Mouse (Mus musculus): ENCODE measurements around the gene Rasl11b. TPM values are rescaled to one million over a fixed set of nuclear protein-coding genes. Genes with fewer than 3 reads are reported as not detected.

Rasl11b gene
- 2.4 TPM for polyA plus RNA-seq (2012; fragmentation: generic; extraction: Trizol)

DNA sequence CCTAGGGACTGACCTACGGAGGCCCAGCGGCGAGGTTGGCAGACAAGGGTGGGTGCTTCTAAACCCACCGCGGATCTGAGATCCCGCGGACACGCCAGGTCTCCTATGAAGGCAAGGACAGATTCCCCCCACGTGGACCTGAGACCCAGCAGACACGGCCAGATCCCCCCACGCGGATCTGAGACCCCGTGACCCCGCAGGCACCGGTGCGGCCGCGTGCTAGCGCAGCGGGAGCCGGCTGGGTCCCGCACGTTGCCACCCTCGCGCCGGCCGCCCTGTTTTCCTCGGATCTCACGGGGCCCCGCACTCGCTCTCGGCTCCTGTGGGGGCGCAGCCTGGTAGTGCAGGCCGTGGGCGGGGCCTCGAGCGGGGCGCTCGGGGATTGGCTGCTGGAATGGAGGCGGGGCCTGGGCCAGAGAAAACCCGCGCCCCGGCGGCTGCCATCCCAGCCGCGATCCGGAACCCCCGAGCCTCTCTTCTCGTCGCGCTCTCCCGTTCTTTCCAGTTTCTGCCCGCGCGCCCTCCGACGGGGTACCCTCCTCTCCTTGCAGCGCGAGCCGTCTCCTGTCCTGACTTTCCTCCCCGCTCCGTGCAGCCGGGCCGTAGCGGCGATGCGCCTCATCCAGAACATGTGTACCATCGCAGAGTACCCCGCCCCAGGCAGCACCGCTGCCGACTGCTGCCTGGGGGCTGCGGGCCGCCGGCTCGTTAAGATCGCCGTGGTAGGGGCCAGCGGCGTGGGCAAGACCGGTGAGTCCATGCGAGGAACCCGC is at the start of gene Rasl11b:
Rasl11b (plus strand) TSS at position 446 of the 773 bp plus-strand sequence.
- Histone ChIP-seq H3K4me2 (ENCODE audit: low read depth) (peak within 1 kb of the TSS; percentile 87), H3K36me3 (ENCODE audit: control insufficient read depth, insufficient read depth) (no peaks in the 10 kb centered on the region), H3K27me3 (ENCODE audit: control insufficient read depth, insufficient read depth, insufficient read length) (no peaks in the 10 kb centered on the region), H3ac (ENCODE audit: control insufficient read depth, insufficient read length) (peak within 1 kb of the TSS; percentile 10), H3K79me2 (ENCODE audit: control insufficient read depth, insufficient read depth) (no peaks in the 10 kb centered on the region), H3K4me3 (peak within 1 kb of the TSS; percentile 28)
- TF ChIP-seq MYOG (IDR thresholded peaks at IDR 0.05; ENCODE audit: control insufficient read depth in 1 of 3, insufficient read depth in 1 of 3, insufficient read length in 2 of 3, low read depth in 2 of 3) (no peak), POLR2A (IDR thresholded peaks at IDR 0.05; ENCODE audit: insufficient read length, low read depth) (peak; percentile 77), REST (IDR thresholded peaks at IDR 0.05; ENCODE audit: insufficient read depth, insufficient read length) (no peak), MYOD1 (IDR thresholded peaks at IDR 0.05; ENCODE audit: control insufficient read depth in 1 of 3, insufficient read length in 2 of 3, low read depth in 2 of 3) (peak in 1 of 3 experiments; percentile 1), POLR2AphosphoS2 (IDR thresholded peaks at IDR 0.05; ENCODE audit: insufficient read length, low read depth) (peak; percentile 15)

DNA sequence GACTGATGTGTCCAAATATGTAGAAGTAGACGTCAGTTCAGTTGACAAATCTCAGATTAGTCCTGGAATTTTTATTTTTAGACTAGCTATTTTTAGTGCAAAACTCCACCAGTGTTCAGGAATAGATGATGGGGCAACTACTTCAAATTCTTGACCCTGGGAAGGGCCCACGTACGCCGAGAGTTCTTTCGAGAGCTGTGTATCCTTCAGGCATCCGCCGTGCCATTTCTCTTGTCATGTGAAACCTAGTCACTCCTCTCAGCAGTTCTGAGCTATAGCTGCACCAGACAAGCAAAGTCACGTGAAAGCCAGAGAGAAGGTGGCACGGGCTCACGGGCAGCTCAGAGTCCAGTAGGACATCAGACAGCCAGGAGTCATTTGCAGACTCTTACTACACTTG is 47.5 kb upstream of the Rasl11b start:
- peak overlapping the region; percentile 38 for H3K4me2 ChIP-seq (ENCODE audit: low read depth)
- H3K27me3 ChIP-seq (ENCODE audit: control insufficient read depth, insufficient read depth, insufficient read length), result no peaks in the 10 kb centered on the region
- H3K79me2 ChIP-seq (ENCODE audit: control insufficient read depth, insufficient read depth), result no peaks in the 10 kb centered on the region
- no peaks in the 10 kb centered on the region for H3K36me3 ChIP-seq (ENCODE audit: control insufficient read depth, insufficient read depth)
- TF ChIP-seq CEBPB (IDR thresholded peaks at IDR 0.05; ENCODE audit: insufficient read depth, poor library complexity, severe bottlenecking) (no peak), MAX (IDR thresholded peaks at IDR 0.05; ENCODE audit: low read depth) (no peak), MYOD1 (IDR thresholded peaks at IDR 0.05; ENCODE audit: control insufficient read depth in 1 of 3, insufficient read length in 2 of 3, low read depth in 2 of 3) (no peak), TCF3 (IDR thresholded peaks at IDR 0.05; ENCODE audit: insufficient read length, low read depth) (no peak), TCF12 (IDR thresholded peaks at IDR 0.05; ENCODE audit: insufficient read depth, poor library complexity, severe bottlenecking) (no peak), E2F4 (IDR thresholded peaks at IDR 0.05; ENCODE audit: insufficient read depth) (no peak), SRF (IDR thresholded peaks at IDR 0.05; ENCODE audit: control insufficient read depth, insufficient read length, low read depth) (no peak), USF1 (IDR thresholded peaks at IDR 0.05; ENCODE audit: low read depth) (no peak), POLR2A (IDR thresholded peaks at IDR 0.05; ENCODE audit: insufficient read length, low read depth) (no peak), MYOG (IDR thresholded peaks at IDR 0.05; ENCODE audit: control insufficient read depth in 1 of 3, insufficient read depth in 1 of 3, insufficient read length in 2 of 3, low read depth in 2 of 3) (no peak), POLR2AphosphoS2 (IDR thresholded peaks at IDR 0.05; ENCODE audit: insufficient read length, low read depth) (no peak), REST (IDR thresholded peaks at IDR 0.05; ENCODE audit: insufficient read depth, insufficient read length) (no peak)
- H3K4me3 ChIP-seq, result no peak overlapping the region
- no peak overlapping the region for H3ac ChIP-seq (ENCODE audit: control insufficient read depth, insufficient read length)

DNA sequence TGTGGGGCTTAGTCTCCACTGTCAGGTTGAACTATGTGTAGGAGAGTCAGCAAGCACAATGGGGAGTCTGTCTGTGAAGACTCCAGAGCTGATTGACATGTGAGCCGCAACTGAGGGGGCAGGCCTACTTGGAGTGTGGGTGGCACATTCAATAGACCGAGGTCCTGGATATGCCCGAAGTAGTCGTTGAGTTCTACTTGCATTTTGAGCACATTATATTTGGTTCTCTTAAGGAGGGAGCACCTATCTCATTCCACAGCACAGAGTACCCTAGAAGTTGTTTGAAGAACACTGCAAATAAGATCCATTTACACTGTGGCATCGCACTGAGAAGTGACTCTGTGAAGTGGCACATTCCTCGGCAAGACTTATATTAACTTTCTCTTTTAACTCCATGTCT is 45.1 kb upstream of the Rasl11b start:
- Histone ChIP-seq H3K36me3 (ENCODE audit: control insufficient read depth, insufficient read depth) (no peaks in the 10 kb centered on the region), H3K79me2 (ENCODE audit: control insufficient read depth, insufficient read depth) (no peaks in the 10 kb centered on the region), H3ac (ENCODE audit: control insufficient read depth, insufficient read length) (no peak overlapping the region), H3K4me3 (no peak overlapping the region), H3K27me3 (ENCODE audit: control insufficient read depth, insufficient read depth, insufficient read length) (no peaks in the 10 kb centered on the region), H3K4me2 (ENCODE audit: low read depth) (no peak overlapping the region)
- no peak for TF ChIP-seq MYOD1 (IDR thresholded peaks at IDR 0.05; ENCODE audit: control insufficient read depth in 1 of 3, insufficient read length in 2 of 3, low read depth in 2 of 3)
- no peak for TF ChIP-seq CEBPB (IDR thresholded peaks at IDR 0.05; ENCODE audit: insufficient read depth, poor library complexity, severe bottlenecking)
- no peak for TF ChIP-seq SRF (IDR thresholded peaks at IDR 0.05; ENCODE audit: control insufficient read depth, insufficient read length, low read depth)
- no peak for TF ChIP-seq E2F4 (IDR thresholded peaks at IDR 0.05; ENCODE audit: insufficient read depth)
- TF ChIP-seq TCF12 (IDR thresholded peaks at IDR 0.05; ENCODE audit: insufficient read depth, poor library complexity, severe bottlenecking), result no peak
- no peak for TF ChIP-seq POLR2A (IDR thresholded peaks at IDR 0.05; ENCODE audit: insufficient read length, low read depth)
- no peak for TF ChIP-seq TCF3 (IDR thresholded peaks at IDR 0.05; ENCODE audit: insufficient read length, low read depth)
- no peak for TF ChIP-seq POLR2AphosphoS2 (IDR thresholded peaks at IDR 0.05; ENCODE audit: insufficient read length, low read depth)
- no peak for TF ChIP-seq MYOG (IDR thresholded peaks at IDR 0.05; ENCODE audit: control insufficient read depth in 1 of 3, insufficient read depth in 1 of 3, insufficient read length in 2 of 3, low read depth in 2 of 3)
- no peak for TF ChIP-seq USF1 (IDR thresholded peaks at IDR 0.05; ENCODE audit: low read depth)
- TF ChIP-seq MAX (IDR thresholded peaks at IDR 0.05; ENCODE audit: low read depth), result no peak
- TF ChIP-seq REST (IDR thresholded peaks at IDR 0.05; ENCODE audit: insufficient read depth, insufficient read length), result no peak

DNA sequence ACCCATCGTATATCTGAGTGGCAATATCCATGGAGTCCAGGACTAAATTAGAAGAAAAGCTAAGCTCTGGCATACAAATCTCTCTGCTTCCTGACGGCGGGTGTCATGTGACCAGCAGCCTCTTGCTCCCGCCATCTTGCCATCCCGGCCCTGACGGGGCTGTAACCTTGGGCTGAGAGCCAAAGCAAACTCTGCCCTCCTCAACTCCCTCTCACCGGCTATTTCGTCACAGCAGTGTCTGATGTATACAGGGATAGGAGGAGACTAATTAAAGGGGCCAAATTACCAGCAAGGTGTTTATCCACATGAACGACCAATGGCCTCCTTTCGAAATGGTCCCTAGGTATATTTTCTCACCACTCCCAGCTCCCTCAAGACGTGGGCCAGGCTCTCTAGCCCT is 43.3 kb upstream of the Rasl11b start:
- H3K79me2 ChIP-seq (ENCODE audit: control insufficient read depth, insufficient read depth), result no peaks in the 10 kb centered on the region
- no peak overlapping the region for H3K4me3 ChIP-seq
- H3ac ChIP-seq (ENCODE audit: control insufficient read depth, insufficient read length), result no peak overlapping the region
- H3K36me3 ChIP-seq (ENCODE audit: control insufficient read depth, insufficient read depth), result no peaks in the 10 kb centered on the region
- H3K4me2 ChIP-seq (ENCODE audit: low read depth), result no peak overlapping the region
- no peak for TF ChIP-seq POLR2AphosphoS2 (IDR thresholded peaks at IDR 0.05; ENCODE audit: insufficient read length, low read depth)
- TF ChIP-seq MAX (IDR thresholded peaks at IDR 0.05; ENCODE audit: low read depth), result no peak
- TF ChIP-seq SRF (IDR thresholded peaks at IDR 0.05; ENCODE audit: control insufficient read depth, insufficient read length, low read depth), result no peak
- no peak for TF ChIP-seq USF1 (IDR thresholded peaks at IDR 0.05; ENCODE audit: low read depth)
- TF ChIP-seq POLR2A (IDR thresholded peaks at IDR 0.05; ENCODE audit: insufficient read length, low read depth), result no peak
- no peak for TF ChIP-seq CEBPB (IDR thresholded peaks at IDR 0.05; ENCODE audit: insufficient read depth, poor library complexity, severe bottlenecking)
- TF ChIP-seq TCF3 (IDR thresholded peaks at IDR 0.05; ENCODE audit: insufficient read length, low read depth), result no peak
- no peak for TF ChIP-seq E2F4 (IDR thresholded peaks at IDR 0.05; ENCODE audit: insufficient read depth)
- no peak for TF ChIP-seq TCF12 (IDR thresholded peaks at IDR 0.05; ENCODE audit: insufficient read depth, poor library complexity, severe bottlenecking)
- no peak for TF ChIP-seq REST (IDR thresholded peaks at IDR 0.05; ENCODE audit: insufficient read depth, insufficient read length)
- no peak for TF ChIP-seq MYOD1 (IDR thresholded peaks at IDR 0.05; ENCODE audit: control insufficient read depth in 1 of 3, insufficient read length in 2 of 3, low read depth in 2 of 3)
- TF ChIP-seq MYOG (IDR thresholded peaks at IDR 0.05; ENCODE audit: control insufficient read depth in 1 of 3, insufficient read depth in 1 of 3, insufficient read length in 2 of 3, low read depth in 2 of 3), result no peak
- H3K27me3 ChIP-seq (ENCODE audit: control insufficient read depth, insufficient read depth, insufficient read length), result no peaks in the 10 kb centered on the region

Data from myocyte (in vitro differentiated cells).